Mouse (Mus musculus): Measurements from ENCODE around the gene Ntn5.
A peak's percentile ranks its signal among the peaks of the same experiment; 100 is the strongest.

Ntn5 gene

DNA sequence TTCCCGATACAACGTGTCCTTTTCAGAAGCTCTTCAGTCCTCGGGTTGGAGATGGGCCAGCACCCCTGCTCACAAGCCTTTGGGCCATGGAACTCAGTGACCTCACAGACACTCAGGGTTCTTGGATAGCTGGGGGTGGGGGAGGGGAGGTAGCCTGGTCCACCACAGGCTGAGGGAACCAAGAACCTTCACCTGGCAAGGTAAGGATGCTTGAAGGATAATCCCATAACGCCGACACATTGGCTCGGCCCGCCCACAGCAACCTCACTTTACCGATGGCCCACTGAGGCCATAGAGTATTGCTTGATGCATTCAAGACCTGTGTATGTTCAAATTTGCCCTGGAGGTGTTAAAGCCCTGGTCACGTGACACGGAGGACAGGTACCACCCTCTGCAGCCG, 41.9 kb downstream of the Ntn5 start, which contains the start of gene Spaca4:
Spaca4 (minus strand) TSS at position 101 of the 400 bp plus-strand sequence.
- no peak for DNase-seq (ENCODE audit: low spot score)

DNA sequence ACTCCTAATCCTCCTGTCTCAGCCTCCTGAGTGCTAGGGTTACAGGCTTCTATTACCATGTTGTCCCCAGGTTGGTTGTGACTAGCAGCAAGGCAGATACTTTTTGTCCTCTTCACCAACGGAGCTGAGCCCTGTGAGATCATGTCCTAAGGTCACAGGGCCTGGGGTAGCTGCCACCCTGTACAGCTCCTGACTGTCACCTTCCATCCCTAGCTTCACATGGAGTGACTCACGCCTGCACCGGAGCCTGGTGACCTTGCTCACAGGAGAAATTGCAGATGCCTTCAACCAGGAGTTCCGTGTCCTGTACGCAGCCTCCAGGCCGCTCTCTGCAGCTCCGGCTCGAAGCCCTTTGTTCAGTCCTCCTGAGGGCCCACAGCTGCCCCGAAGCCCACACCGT, 42.6 kb downstream of the Ntn5 start:
- DNase-seq (ENCODE audit: low spot score) = no peak

DNA sequence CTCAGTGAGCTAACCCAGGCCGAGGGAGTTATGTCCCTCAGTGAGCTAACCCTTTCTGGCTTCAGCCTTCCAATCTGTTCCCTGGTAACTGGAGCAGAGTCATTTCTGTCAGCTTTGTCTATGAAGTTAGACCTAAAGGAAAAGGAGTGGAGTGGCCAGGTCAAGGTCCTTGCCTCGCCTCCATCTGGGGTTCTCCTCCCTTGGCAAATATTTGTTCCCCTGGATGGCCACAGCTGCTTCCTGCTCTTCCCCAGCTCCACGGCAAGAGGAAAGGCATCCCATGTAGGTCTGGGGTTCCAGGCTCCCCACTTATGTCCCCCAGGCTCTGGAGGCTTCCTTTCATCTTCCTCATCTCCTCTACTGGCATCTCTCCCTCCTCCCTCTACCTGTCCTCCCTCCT, 43.8 kb downstream of the Ntn5 start:
- no peak for DNase-seq (ENCODE audit: low spot score)

DNA sequence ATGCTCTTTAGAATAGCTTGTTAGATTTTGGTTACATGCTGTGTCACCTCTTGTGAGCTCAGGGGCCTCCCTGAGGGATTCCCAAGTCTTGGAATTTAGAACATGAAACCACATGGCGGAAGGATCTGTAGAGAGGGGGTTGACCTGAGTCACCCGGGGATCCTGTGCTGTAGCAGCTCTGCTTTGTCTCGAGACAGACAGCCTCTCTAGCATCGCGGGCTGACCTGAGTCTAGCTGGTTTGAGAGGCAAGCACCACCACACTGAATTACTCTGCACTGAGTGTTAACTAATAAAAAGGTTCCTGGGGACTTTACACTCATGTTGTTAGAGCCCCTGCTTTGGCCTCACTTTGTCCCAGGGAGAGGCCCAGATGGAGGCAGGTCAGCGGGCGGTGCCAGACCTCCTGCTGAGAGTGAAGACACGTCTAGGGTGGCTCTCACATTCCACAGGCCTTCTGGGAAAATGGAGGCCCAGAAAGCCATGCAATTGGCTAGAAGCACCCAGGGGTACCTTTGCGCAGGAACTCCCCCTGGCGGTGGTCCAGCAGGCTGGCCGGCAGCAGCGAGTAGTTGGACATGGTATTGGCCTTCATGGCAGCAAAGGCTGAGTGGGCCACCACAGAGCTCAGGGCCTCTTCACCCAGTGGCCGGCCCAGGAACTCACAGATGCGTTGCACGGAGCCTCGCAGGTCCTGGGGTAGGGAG, 47.1 kb downstream of the Ntn5 start:
- DNase-seq (ENCODE audit: low spot score) = no peak

DNA sequence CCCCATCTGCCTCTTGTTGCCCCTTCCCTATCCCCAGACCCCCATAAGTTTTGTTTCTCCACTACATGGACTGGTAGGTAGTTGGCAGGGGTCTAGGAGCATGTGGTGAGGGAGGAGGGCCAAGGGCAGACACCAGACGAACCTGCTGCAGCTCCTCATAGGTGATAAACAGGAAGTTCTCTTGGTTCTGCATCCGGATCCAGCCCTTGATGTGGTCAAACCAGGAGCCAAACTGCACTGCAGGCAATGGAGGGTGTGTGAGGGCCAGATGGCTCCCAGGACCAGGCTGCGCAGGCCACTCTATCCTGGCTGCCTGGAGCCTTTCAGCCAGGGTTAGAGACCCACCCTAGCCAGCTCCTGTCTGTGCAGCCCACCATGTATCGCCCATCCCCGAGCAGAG, 49.7 kb downstream of the Ntn5 start:
- no peak for DNase-seq (ENCODE audit: low spot score)

DNA sequence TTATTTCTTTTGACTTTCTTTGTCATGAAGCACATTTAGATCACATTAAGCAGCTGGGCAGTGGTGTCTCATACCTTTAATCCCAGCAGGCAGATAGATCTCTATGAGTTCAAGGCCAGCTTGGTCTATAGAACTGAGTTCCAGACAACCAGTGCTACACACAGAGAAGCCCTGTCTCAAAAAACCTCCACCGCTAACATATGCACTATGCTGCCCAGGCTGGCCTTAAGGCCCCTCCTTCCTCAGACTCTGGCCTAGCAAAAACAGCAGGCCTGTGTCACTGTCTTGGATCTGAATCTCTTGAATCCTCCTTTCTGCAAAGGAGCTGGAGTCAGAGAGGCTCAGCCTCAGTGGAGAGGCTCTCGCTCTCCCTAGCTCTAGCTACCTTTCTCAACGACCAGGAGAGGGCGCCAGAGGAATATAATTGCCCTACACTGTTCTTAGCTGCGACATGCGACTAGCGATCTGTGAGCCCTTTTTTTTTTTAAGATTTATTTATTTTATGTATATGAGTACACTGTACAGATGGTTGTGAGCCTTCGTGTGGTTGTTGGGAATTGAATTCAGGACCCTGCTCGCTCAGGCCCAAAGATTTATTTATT, 55.4 kb downstream of the Ntn5 start:
- peak; percentile 71 for DNase-seq (ENCODE audit: low spot score)

DNA sequence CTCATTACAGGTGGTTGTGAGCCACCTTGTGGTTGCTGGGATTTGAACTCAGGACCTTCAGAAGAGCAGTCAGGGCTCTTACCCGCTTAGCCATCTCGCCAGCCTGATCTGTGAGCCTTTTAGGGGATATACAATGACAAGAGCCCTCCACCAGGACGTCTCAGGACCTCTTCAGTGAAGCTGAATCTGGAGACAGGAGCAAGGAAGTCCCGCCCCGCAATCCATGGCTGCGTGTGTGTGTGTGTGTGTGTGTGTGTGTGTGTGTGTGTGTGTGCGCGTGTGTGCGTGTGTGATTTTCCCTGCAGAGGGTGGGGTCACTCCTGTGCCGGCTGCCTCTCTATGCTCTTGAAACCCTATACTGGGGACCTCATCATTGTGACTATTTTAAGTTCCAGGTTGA, 56.0 kb downstream of the Ntn5 start:
- DNase-seq (ENCODE audit: low spot score) = no peak

DNA sequence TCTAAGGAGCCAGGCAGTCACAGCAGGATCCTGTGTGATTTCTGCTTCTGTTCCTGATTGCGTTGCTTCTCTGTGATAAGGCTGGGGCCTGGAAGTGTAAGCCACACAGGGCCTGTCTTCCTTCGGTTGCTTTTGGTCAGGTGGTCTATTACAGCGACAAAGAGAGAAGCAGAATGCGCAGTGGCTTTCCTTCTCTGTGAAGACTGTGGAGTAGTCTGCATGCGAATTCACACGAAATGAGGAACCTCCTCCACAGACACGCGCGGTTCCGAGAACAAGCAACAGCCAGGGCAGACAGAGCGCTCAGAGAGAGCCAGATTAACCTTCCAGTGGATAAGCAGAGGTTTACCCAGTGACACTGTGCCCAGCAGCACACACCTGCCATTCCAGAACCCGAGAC, 57.5 kb downstream of the Ntn5 start:
- no peak for DNase-seq (ENCODE audit: low spot score)

DNA sequence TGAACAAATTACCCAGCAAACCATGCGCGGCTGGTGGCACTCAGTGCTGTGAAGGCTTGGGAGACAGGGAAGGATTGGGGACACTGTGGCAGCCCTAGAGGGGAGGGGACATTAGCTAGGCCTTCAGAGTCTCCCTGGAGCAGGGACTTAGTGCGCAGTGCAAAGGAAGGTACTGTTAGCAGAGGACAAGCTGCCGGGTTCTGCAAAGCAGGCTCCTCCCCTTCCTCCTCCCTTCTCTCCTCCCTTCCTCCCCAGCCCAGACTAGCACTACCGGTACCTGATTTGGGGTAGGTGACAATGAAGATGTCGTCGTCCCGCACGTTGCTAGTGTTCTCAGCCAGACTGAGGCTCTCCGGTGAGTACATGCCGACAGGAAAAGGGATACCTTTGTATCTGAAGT, 58.0 kb downstream of the Ntn5 start:
- DNase-seq (ENCODE audit: low spot score) = no peak

DNA sequence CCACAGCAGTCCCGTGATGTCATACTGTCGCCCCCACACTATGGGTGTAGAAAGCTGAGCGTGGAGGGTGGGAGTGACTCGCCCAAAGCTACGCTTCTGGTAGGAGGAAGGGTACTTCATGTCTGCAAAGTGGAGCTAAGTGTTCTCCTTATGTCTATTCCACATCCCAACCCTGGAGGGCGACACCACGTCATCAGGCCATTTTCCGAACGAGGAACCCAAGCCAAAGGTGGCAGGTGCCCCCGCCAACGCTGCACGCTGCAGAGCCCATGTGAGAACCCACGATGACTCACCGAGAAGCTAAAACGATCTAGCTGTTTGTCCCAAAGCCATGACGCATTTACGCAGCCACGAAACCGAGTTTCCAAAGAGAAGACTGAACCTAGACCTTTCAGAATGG, 58.5 kb downstream of the Ntn5 start:
- no peak for DNase-seq (ENCODE audit: low spot score)

All from ovary, postnatal 14 days (tissue).